Mouse (Mus musculus): ENCODE results near the gene Efcab11.
"Not testable (repeated sequence)": the region's sequence is repeated elsewhere in the genome, so short reads cannot be mapped to it uniquely, and the experiment has no call there.

Efcab11 gene

GRCm38 (mm10) chr12:99874609-99875008 lies 9.6 kb downstream of the Efcab11 start:
- DNase-seq (ENCODE audit: low read depth, low spot score) = no peak

- no peak for DNase-seq (ENCODE audit: low read depth, low spot score)
Measured at GRCm38 (mm10) chr12:99873443-99873842, 10.8 kb downstream of the Efcab11 start.

GRCm38 (mm10) chr12:99868821-99869220 lies 15.4 kb downstream of the Efcab11 start:
- no peak for DNase-seq (ENCODE audit: low read depth, low spot score)

- DNase-seq (ENCODE audit: low read depth, low spot score) = no peak
Measured at GRCm38 (mm10) chr12:99864613-99865012, 19.6 kb downstream of the Efcab11 start.

- DNase-seq (ENCODE audit: low read depth, low spot score) = no peak
Measured at GRCm38 (mm10) chr12:99860981-99861380, 23.3 kb downstream of the Efcab11 start.

- no peak for DNase-seq (ENCODE audit: low read depth, low spot score)
Measured at GRCm38 (mm10) chr12:99859391-99860100, 24.7 kb downstream of the Efcab11 start.

GRCm38 (mm10) chr12:99858664-99859063 lies 25.6 kb downstream of the Efcab11 start:
- DNase-seq (ENCODE audit: low read depth, low spot score) = no peak

- DNase-seq (ENCODE audit: low read depth, low spot score) = no peak
Measured at GRCm38 (mm10) chr12:99856011-99856410, 28.2 kb downstream of the Efcab11 start.

- DNase-seq (ENCODE audit: low read depth, low spot score) = no peak
Measured at GRCm38 (mm10) chr12:99853323-99854258, 30.6 kb downstream of the Efcab11 start.

- DNase-seq (ENCODE audit: low read depth, low spot score) = no peak
Measured at GRCm38 (mm10) chr12:99849996-99850395, 34.2 kb downstream of the Efcab11 start.

GRCm38 (mm10) chr12:99844951-99845350 lies 39.3 kb downstream of the Efcab11 start:
- DNase-seq (ENCODE audit: low read depth, low spot score) = no peak

GRCm38 (mm10) chr12:99838703-99839102 lies 45.5 kb downstream of the Efcab11 start:
- no peak for DNase-seq (ENCODE audit: low read depth, low spot score)

GRCm38 (mm10) chr12:99838109-99838508 lies 46.1 kb downstream of the Efcab11 start:
- no peak for DNase-seq (ENCODE audit: low read depth, low spot score)

GRCm38 (mm10) chr12:99837528-99837927 lies 46.7 kb downstream of the Efcab11 start:
- no peak for DNase-seq (ENCODE audit: low read depth, low spot score)

- DNase-seq (ENCODE audit: low read depth, low spot score) = peak; percentile 84
Measured at GRCm38 (mm10) chr12:99836404-99837131, 47.7 kb downstream of the Efcab11 start.

- no peak for DNase-seq (ENCODE audit: low read depth, low spot score)
Measured at GRCm38 (mm10) chr12:99833476-99833875, 50.8 kb downstream of the Efcab11 start.

GRCm38 (mm10) chr12:99822591-99822990 lies 61.6 kb downstream of the Efcab11 start:
- DNase-seq (ENCODE audit: low read depth, low spot score) = peak; percentile 14

GRCm38 (mm10) chr12:99821309-99821934 lies 62.8 kb downstream of the Efcab11 start:
- DNase-seq (ENCODE audit: low read depth, low spot score) = no peak

- no peak for DNase-seq (ENCODE audit: low read depth, low spot score)
Measured at GRCm38 (mm10) chr12:99819186-99819974, 64.9 kb downstream of the Efcab11 start.

GRCm38 (mm10) chr12:99818006-99818405 lies 66.2 kb downstream of the Efcab11 start:
- not testable (repeated sequence) for DNase-seq (ENCODE audit: low read depth, low spot score)

- no peak for DNase-seq (ENCODE audit: low read depth, low spot score)
Measured at GRCm38 (mm10) chr12:99815244-99815643, 69.0 kb downstream of the Efcab11 start.
